Mouse (Mus musculus) liver, embryonic 16.5 days (tissue): ENCODE results near the gene Mrps35. TPM values are rescaled to one million over a fixed set of nuclear protein-coding genes. Genes with fewer than 3 reads are reported as not detected.

Experiments used
- ATAC-seq: fragments of 200-750 bp; cut with Nextera tagmentation; 2 replicates; pipeline ENCODE4 v1.8.0; 2017; ENCODE audit warnings: low read depth, mild to moderate bottlenecking, moderate number of reproducible peaks, moderate library complexity
- H3K27ac ChIP-seq: fragments of 300-500 bp; sonication (generic); 2 replicates; pipeline ENCODE4 v1.5.1; 2014; ENCODE audit warnings: mild to moderate bottlenecking, low read length
- H3K27me3 ChIP-seq: fragments of 300-500 bp; sonication (generic); 2 replicates; pipeline ENCODE4 v1.6.1; 2014; ENCODE audit warnings: low read depth, low read length, mixed read lengths; ENCODE audit not compliant: control insufficient read depth, insufficient read depth
- H3K36me3 ChIP-seq: fragments of 300-500 bp; sonication (generic); 2 replicates; pipeline ENCODE4 v1.6.1; 2014; ENCODE audit warnings: mild to moderate bottlenecking; ENCODE audit not compliant: control insufficient read depth, insufficient read depth
- H3K4me1 ChIP-seq: fragments of 300-500 bp; sonication (generic); 2 replicates; pipeline ENCODE4 v1.6.1; 2014; ENCODE audit warnings: low read depth, low read length, mixed read lengths; ENCODE audit not compliant: control insufficient read depth
- H3K4me2 ChIP-seq: fragments of 300-500 bp; sonication (generic); 2 replicates; pipeline ENCODE4 v1.6.1; 2014; ENCODE audit warnings: low read depth, low read length, mixed read lengths
- H3K4me3 ChIP-seq: fragments of 300-500 bp; sonication (generic); 2 replicates; pipeline ENCODE4 v1.5.1; 2014; ENCODE audit warnings: low read depth, mild to moderate bottlenecking, low read length
- H3K9ac ChIP-seq: fragments of 300-500 bp; sonication (generic); 2 replicates; pipeline ENCODE4 v1.6.1; 2014; ENCODE audit warnings: low read depth, low read length
- H3K9me3 ChIP-seq: fragments of 300-500 bp; sonication (generic); replicated peaks from 2 replicates; pipeline ENCODE4 v1.6.1; 2016; ENCODE audit warnings: low read length; ENCODE audit not compliant: control insufficient read depth
- WGBS: fragments of 180-500 bp; shearing (Covaris S2); extraction: QIAGEN DNeasy Blood & Tissue Kit; methylation state at CpG from one replicate; pipeline ENCODE4 v1.1.7; 2014; ENCODE audit not compliant: insufficient replicate concordance; 5-methylcytosine and 5-hydroxymethylcytosine counted together
- polyA plus RNA-seq: library from polyadenylated mRNA; unstranded; fragments of >200 nt; fragmentation: Nextera tagmentation; extraction: Ambion mirVana; gene quantifications from 2 replicates; pipeline ENCODE4 v1.2.1, GENCODE M21; 2015

Mrps35 gene
- polyA plus RNA-seq, 1 experiment from 2014 or later = 42.3 TPM

DNA sequence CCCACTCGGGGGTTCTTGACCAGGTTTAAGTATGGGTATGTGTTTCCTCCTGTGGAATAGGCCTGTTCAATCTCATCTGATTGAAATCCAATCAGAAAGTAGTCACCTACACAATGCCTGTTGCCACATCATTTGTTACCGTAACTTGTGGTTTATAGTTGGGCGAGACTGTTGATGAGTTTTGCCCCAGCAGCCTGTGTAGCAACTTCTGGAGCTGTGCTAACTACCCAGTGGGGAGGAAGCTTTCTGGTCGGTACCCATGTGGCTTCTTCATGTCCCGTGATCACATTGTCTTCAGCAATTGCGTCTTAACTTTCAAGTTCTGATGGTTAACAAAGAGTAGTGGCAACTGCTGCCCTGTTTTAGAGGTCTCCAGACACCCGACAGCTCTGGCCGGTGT is 9.1 kb downstream of the Mrps35 start:
- 70% methylated on average over 8 of the region's 8 CpGs for WGBS
- H3K36me3 ChIP-seq = peaks cover 15% of the 10 kb centered on the region
- no peak overlapping the region for H3K9ac ChIP-seq
- no peaks in the 10 kb centered on the region for H3K9me3 ChIP-seq
- H3K4me3 ChIP-seq = no peak overlapping the region
- ATAC-seq = peak; percentile 44; the same call in 1 of the 2 replicates
- no peaks in the 10 kb centered on the region for H3K27me3 ChIP-seq
- no peak overlapping the region for H3K4me2 ChIP-seq
- no peak overlapping the region for H3K27ac ChIP-seq
- H3K4me1 ChIP-seq = no peaks in the 10 kb centered on the region

DNA sequence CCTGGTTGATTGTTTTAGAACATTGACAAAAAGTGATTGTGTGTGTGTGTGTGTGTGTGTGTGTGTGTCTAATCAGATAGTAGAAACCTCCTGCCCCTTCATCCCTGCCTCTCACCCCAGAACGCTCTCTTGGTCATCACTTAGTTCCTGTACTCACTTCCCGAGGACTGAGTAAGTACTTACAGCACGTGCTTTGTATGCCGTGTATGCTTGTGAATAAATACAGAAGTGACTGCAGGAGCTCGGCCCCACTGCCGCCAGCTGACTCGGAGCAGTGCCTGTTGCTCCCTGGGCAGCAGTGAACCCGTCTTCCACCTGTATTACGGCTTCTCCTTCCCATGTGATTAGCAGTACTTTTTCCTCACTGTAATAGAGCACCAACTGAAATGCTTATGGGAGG is 9.9 kb downstream of the Mrps35 start:
- no peak overlapping the region for H3K9ac ChIP-seq
- no peak; the same call in 1 of the 2 replicates for ATAC-seq
- H3K4me2 ChIP-seq = no peak overlapping the region
- H3K9me3 ChIP-seq = no peaks in the 10 kb centered on the region
- no peaks in the 10 kb centered on the region for H3K27me3 ChIP-seq
- WGBS = 75% methylated on average over 9 of the region's 9 CpGs
- H3K27ac ChIP-seq = no peak overlapping the region
- no peak overlapping the region for H3K4me3 ChIP-seq
- H3K36me3 ChIP-seq = peaks cover 15% of the 10 kb centered on the region
- no peaks in the 10 kb centered on the region for H3K4me1 ChIP-seq

DNA sequence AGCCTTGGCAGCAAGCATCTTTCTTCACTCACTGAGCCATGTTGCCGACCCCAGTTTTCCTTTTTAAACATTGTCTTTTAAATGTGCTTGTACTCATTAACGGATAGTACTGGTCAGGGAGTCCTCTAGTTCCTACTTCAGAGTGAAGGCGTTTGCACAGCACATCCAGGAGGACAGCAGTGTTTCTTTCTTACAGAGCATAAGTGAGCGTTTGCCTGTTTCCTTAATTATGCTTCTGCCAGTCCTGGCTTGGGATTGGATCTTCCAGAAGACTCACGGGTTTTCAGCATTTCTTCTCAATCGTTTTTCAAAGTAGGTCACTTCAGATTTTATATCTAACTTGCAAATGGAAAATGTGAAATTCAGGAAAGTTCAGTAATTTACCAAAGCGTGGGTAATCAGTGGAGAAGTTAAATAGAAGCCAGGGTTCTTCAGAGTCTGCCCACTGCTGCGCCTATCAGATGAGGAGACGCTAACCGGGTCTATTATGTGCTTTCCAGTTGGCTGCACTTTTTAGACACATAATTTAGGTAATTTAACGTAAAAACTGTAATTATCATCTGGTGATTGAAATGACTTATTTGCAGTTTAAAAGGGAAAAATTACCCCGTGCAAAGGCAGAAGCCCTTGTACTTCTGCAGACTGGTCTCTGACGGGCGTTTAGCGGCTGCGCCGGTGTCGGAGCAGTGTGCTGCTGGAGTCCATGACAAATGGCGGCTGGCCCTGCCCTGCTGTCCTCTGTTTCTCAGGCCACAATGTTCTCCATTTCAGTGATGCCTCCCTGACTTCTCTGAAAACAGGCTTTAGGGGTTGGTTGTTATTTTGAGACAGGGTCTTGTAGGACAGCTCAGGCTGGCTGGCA is 11.5 kb downstream of the Mrps35 start:
- WGBS = 80% methylated on average over 19 of the region's 19 CpGs
- Histone ChIP-seq H3K36me3 (peaks cover 9% of the 10 kb centered on the region), H3K27ac (no peak overlapping the region), H3K27me3 (no peaks in the 10 kb centered on the region), H3K4me2 (no peak overlapping the region), H3K9me3 (no peaks in the 10 kb centered on the region), H3K9ac (no peak overlapping the region), H3K4me3 (no peak overlapping the region), H3K4me1 (no peaks in the 10 kb centered on the region)
- no peak for ATAC-seq

DNA sequence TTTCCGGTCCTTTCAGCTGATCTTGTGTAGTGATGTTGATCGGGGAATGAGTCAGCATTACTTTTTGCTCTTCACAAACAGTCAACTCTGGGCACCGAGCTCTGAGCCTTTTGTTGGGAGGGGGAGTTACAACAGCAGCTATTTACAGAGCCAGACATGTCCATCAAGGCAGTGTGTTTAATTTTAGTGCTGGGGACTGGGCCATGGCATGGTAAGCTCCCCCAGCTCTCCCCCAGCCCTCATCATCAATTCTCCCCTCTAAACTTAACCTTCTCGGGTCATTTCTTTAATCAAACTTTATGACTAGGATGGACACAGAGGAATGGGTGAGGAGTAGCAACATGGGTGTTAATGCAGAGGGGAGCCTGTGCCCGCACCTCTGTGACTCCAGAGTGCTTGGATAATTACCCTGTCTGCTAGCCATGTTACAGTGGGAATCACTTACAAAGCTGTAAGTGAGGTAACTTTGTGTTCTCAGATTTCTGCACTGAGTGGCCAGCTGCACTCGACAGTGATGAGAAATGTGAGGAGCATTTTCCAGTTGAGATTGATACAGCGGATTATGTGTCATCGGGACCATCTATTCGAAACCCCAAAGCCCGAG is 12.9 kb downstream of the Mrps35 start:
- no peak for ATAC-seq

DNA sequence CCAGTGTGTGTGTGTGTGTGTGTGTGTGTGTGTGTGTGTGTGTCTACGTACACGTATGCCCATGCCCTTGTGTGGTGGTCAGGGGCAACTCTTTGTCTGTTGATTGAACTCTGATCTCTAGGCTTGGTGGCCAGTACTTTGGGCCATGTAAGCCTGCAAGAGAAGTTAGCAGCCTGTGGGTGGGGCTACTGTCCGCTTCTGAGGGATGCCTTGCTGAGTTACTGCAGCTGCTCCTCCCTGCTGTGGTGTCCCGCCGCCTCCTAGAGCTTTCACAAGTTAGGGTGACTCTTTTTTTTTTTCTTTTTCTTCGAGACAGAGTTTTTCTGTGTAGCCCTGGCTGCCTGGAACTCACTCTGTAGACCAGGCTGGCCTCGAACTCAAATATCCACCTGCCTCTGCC is 16.8 kb downstream of the Mrps35 start:
- Histone ChIP-seq H3K9me3 (no peaks in the 10 kb centered on the region), H3K4me3 (no peak overlapping the region), H3K4me2 (no peak overlapping the region), H3K4me1 (no peaks in the 10 kb centered on the region), H3K27me3 (no peaks in the 10 kb centered on the region), H3K36me3 (peaks cover 3% of the 10 kb centered on the region), H3K27ac (no peak overlapping the region), H3K9ac (no peak overlapping the region)
- no peak for ATAC-seq
- 65% methylated on average over 7 of the region's 7 CpGs for WGBS

More for the DNA sequence above, 12.9 kb downstream of the Mrps35 start:
- Histone ChIP-seq H3K4me2 (no peak overlapping the region), H3K27ac (no peak overlapping the region), H3K9me3 (no peaks in the 10 kb centered on the region), H3K36me3 (no peaks in the 10 kb centered on the region; the same call in 1 of the 2 replicates), H3K9ac (no peak overlapping the region), H3K27me3 (no peaks in the 10 kb centered on the region), H3K4me1 (no peaks in the 10 kb centered on the region), H3K4me3 (no peak overlapping the region)
- 69% methylated on average over 10 of the region's 10 CpGs for WGBS

DNA sequence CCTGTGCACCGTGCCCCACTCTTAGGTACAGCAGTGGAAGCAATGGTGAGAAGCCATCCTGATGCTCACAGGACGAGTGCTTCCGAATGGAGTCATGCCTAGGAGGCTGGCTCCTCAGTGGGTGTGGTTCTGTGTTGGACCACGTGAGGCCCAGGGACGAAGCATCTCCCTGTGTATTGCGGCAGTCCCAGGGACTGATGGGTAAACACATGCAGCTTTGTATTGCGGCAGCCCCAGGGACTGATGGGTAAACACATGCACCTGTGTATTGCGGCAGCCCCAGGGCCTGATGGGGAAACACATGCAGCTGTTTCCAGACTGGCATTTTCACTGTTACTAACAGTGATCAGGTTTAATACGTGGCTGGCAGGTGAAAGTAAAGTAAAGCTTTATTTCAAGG is 19.1 kb downstream of the Mrps35 start:
- Histone ChIP-seq H3K4me2 (no peak overlapping the region), H3K27ac (no peak overlapping the region), H3K36me3 (peaks cover 3% of the 10 kb centered on the region), H3K4me1 (no peaks in the 10 kb centered on the region), H3K4me3 (no peak overlapping the region), H3K9ac (no peak overlapping the region), H3K27me3 (no peaks in the 10 kb centered on the region), H3K9me3 (no peaks in the 10 kb centered on the region)
- no peak for ATAC-seq
- 74% methylated on average over 9 of the region's 9 CpGs for WGBS

DNA sequence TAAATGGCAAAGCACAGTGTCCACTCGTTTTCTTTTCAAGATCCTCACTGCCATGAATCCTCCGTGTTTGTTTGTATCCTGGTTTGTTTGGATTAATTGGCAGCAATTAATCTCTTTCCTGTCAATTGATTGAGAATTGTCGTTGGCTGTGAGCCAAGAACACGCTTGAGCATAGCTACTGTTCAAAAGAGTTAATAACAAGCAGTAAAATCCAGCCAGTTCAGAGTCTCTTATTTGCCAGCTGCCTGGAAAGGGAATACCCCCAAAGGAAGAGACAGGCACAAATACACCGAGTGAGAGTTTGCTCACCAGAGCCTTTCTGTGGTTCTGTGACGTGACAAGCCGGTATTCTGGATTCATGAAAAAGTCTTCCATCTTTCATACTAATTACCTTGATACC is 19.5 kb downstream of the Mrps35 start:
- no peaks in the 10 kb centered on the region for H3K27me3 ChIP-seq
- H3K9ac ChIP-seq = no peak overlapping the region
- 74% methylated on average over 7 of the region's 7 CpGs for WGBS
- ATAC-seq = no peak
- H3K27ac ChIP-seq = no peak overlapping the region
- H3K36me3 ChIP-seq = peaks cover 3% of the 10 kb centered on the region
- H3K9me3 ChIP-seq = no peaks in the 10 kb centered on the region
- no peak overlapping the region for H3K4me2 ChIP-seq
- no peaks in the 10 kb centered on the region for H3K4me1 ChIP-seq
- H3K4me3 ChIP-seq = no peak overlapping the region

DNA sequence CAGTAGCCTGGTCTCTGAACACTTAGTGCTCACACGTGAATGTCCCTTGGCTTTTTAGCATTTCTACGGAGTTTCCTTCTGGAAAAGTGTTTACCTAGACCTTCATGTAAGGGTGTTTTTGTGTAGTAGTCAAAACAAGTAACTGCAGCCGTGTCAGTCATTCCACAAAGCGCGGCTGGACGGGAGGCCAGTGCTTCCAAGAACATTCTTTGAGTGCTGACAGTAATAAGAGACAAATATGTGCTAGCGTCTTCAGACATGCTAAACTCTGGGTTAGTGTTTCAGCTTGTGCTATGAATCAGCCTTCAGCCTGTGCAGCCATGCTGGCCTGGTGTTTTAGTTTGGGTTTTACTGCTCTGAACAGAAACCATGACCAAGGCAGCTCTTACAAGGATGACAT is 20.1 kb downstream of the Mrps35 start:
- H3K9me3 ChIP-seq = no peaks in the 10 kb centered on the region
- no peaks in the 10 kb centered on the region for H3K27me3 ChIP-seq
- H3K4me1 ChIP-seq = no peaks in the 10 kb centered on the region
- H3K9ac ChIP-seq = no peak overlapping the region
- no peak for ATAC-seq
- WGBS = 85% methylated on average over 7 of the region's 7 CpGs
- H3K27ac ChIP-seq = no peak overlapping the region
- peaks cover 3% of the 10 kb centered on the region for H3K36me3 ChIP-seq
- no peak overlapping the region for H3K4me2 ChIP-seq
- H3K4me3 ChIP-seq = no peak overlapping the region

DNA sequence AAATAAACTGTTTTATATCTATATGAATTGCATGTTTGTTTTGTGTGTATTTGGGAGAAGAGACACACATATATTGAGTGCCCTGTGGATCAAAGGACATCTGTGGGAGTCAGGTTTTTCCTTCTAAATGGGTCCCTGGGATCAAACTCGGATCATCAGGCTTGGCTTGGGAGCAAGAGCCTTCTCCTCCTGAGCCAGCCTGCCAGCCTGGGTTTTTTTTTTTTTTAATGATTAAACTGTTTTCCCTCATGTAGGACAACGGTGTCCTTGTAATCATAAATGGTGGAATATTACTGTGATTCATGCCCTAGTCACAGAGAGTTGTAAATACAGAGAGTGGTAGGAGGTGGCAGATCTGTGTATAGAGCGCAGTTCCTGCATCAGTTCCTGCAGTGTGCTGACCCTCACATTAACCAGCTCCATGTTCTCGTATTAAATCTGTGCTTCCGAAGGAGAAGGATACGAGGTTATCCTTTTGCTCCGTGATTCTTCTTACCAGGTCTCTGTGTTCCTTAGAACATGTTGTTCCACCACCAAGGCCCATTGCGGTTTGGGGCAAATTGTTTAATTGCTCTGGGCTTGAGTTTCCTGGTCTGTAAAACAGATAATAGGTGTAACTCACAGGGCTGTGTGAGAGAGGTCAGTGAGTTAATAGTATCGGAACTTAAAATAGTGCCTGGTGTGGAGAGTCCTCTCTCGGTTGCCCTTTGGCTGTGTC is 21.8 kb downstream of the Mrps35 start:
- no peaks in the 10 kb centered on the region for H3K27me3 ChIP-seq
- ATAC-seq = no peak
- 79% methylated on average over 10 of the region's 10 CpGs for WGBS

More for the DNA sequence above, 21.8 kb downstream of the Mrps35 start:
- Histone ChIP-seq H3K9me3 (no peaks in the 10 kb centered on the region), H3K4me1 (no peaks in the 10 kb centered on the region), H3K36me3 (peaks cover 3% of the 10 kb centered on the region), H3K4me3 (no peak overlapping the region), H3K27ac (no peak overlapping the region), H3K9ac (no peak overlapping the region), H3K4me2 (no peak overlapping the region)
